Mouse (Mus musculus) heart, postnatal 4 days (tissue): Measurements from ENCODE around the gene Gmeb1. TPM values are rescaled to one million over a fixed set of nuclear protein-coding genes. Genes with fewer than 3 reads are reported as not detected.

Experiments used
- DNase-seq: peaks from one replicate; pipeline ENCODE4 v3.0.0; 2021
- total RNA-seq, 2 experiments: library from RNA; stranded (reverse); gene quantifications; 2 replicates each; pipeline ENCODE4 v1.2.3; 2021

The Gmeb1 gene
- total RNA-seq, 2 experiments from 2014 or later: 19.4 to 21.1 TPM

- DNase-seq: no peak
Measured at GRCm38 (mm10) chr4:132217781-132218180, 43.6 kb downstream of the Gmeb1 start.

- no peak for DNase-seq
Measured at GRCm38 (mm10) chr4:132216602-132217001, 44.8 kb downstream of the Gmeb1 start.

GRCm38 (mm10) chr4:132214847-132215246 is 46.6 kb downstream of the Gmeb1 start:
- no peak for DNase-seq

- peak; percentile 99 for DNase-seq
Measured at GRCm38 (mm10) chr4:132211953-132212734, 49.3 kb downstream of the Gmeb1 start, which contains the start of gene Ythdf2. Gene Ythdf2 (minus strand): TSS chr4:132212303.

- peak; percentile 44 for DNase-seq
Measured at GRCm38 (mm10) chr4:132211091-132211942, 50.1 kb downstream of the Gmeb1 start.

- DNase-seq: no peak
Measured at GRCm38 (mm10) chr4:132210325-132210724, 51.1 kb downstream of the Gmeb1 start.

- DNase-seq: no peak
Measured at GRCm38 (mm10) chr4:132209299-132209698, 52.1 kb downstream of the Gmeb1 start.

- no peak for DNase-seq
Measured at GRCm38 (mm10) chr4:132207280-132207679, 54.1 kb downstream of the Gmeb1 start.

- no peak for DNase-seq
Measured at GRCm38 (mm10) chr4:132198771-132199170, 62.6 kb downstream of the Gmeb1 start.

- DNase-seq: peak; percentile 25
Measured at GRCm38 (mm10) chr4:132198285-132198712, 63.1 kb downstream of the Gmeb1 start.

GRCm38 (mm10) chr4:132194975-132195374 is 66.4 kb downstream of the Gmeb1 start:
- DNase-seq: no peak

- no peak for DNase-seq
Measured at GRCm38 (mm10) chr4:132194373-132194772, 67.0 kb downstream of the Gmeb1 start.

GRCm38 (mm10) chr4:132187826-132188401 is 73.5 kb downstream of the Gmeb1 start:
- no peak for DNase-seq

GRCm38 (mm10) chr4:132183162-132183561 is 78.2 kb downstream of the Gmeb1 start:
- no peak for DNase-seq

- no peak for DNase-seq
Measured at GRCm38 (mm10) chr4:132181721-132182658, 79.4 kb downstream of the Gmeb1 start.

GRCm38 (mm10) chr4:132180710-132181109 is 80.7 kb downstream of the Gmeb1 start:
- DNase-seq: peak; percentile 64

GRCm38 (mm10) chr4:132178630-132179059 is 82.8 kb downstream of the Gmeb1 start:
- DNase-seq: peak; percentile 78

GRCm38 (mm10) chr4:132176474-132176873 is 84.9 kb downstream of the Gmeb1 start:
- DNase-seq: no peak
